Mouse (Mus musculus) forebrain, embryonic 12.5 days (tissue): Measurements from ENCODE around the gene Omp. TPM values are rescaled to one million over a fixed set of nuclear protein-coding genes. Genes with fewer than 3 reads are reported as not detected.

Source experiments
- ATAC-seq: fragments of 200-750 bp; cut with Nextera tagmentation; 2 replicates; pipeline ENCODE4 v1.8.0; 2017; ENCODE audit warnings: moderate TSS enrichment; ENCODE audit not compliant: low FRiP score
- H3K27ac ChIP-seq: fragments of 300-500 bp; sonication (generic); 2 replicates; pipeline ENCODE4 v1.5.1; 2016; ENCODE audit warnings: mild to moderate bottlenecking
- H3K27me3 ChIP-seq: fragments of 300-500 bp; sonication (generic); 2 replicates; pipeline ENCODE4 v1.6.1; 2016; ENCODE audit warnings: mild to moderate bottlenecking
- H3K36me3 ChIP-seq: fragments of 300-500 bp; sonication (generic); replicated peaks from 2 replicates; pipeline ENCODE4 v1.6.1; 2016; ENCODE audit warnings: mild to moderate bottlenecking
- H3K4me1 ChIP-seq: fragments of 300-500 bp; sonication (generic); 2 replicates; pipeline ENCODE4 v1.6.1; 2016
- H3K4me2 ChIP-seq: fragments of 300-500 bp; sonication (generic); 2 replicates; pipeline ENCODE4 v1.6.1; 2016; ENCODE audit warnings: mild to moderate bottlenecking, moderate library complexity
- H3K4me3 ChIP-seq: fragments of 300-500 bp; sonication (generic); replicated peaks from 2 replicates; pipeline ENCODE4 v1.5.1; 2016; ENCODE audit warnings: mild to moderate bottlenecking
- H3K9ac ChIP-seq: fragments of 300-500 bp; sonication (generic); 2 replicates; pipeline ENCODE4 v1.6.1; 2016; ENCODE audit warnings: mild to moderate bottlenecking
- H3K9me3 ChIP-seq: fragments of 300-500 bp; sonication (generic); 2 replicates; pipeline ENCODE4 v1.6.1; 2016
- WGBS: fragments of 180-500 bp; shearing (Covaris S2); methylation state at CpG from one replicate; pipeline ENCODE4 v1.1.7; 2016; 5-methylcytosine and 5-hydroxymethylcytosine counted together
- polyA plus RNA-seq: library from polyadenylated mRNA; unstranded; fragments of >200 nt; fragmentation: Nextera tagmentation; extraction: Ambion mirVana; gene quantifications from 2 replicates; pipeline ENCODE4 v1.2.1, GENCODE M21; 2016

Omp gene
- polyA plus RNA-seq, 1 experiment from 2014 or later = 0.45 TPM

DNA sequence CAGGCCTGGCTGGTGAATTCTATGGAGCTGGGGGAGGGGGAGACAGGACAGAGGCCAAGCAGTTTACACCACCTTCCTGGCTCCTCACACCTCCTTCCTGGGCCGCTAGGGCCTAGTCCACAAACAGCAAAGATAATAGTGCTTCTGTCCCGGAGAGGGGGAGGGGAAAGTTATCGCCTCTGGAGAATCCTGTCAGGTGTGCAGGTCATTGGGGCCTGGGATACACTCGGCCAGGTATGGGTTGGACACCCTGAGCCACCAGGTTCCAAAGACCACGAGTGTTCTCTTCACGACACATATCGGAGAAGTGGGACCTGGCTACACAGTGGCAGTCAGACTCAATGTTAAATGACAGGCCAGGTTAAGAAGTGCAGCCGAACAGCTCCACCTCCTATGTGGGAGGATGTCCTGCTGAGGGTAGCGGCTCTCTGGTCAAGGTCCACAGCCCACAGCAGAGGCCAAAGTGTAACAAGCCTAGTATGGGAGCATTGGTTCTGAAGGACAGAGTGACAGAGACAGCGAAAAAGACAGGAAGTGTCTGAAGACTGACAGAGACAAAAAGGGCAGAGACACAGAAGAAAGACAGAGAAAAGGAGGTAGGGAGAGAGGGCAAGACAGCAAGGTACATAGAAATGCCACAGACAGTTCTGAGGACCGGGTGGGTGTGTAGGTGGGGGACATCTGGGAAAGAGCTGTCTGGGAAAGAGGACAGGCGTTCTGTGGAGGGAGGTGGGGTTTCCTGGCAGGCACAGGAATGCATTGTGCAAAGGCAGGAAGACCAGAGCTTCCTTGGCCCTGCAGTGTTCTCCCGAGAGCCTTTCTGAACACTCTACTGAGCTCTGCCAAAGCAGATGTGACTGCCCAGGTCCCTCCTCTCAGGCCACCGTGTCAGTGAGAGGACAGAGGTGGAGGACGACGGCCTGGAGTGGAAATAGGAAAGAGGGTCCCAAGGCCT lies 40.5 kb downstream of the Omp start:
- Histone ChIP-seq H3K4me3 (no peak overlapping the region), H3K4me2 (no peak overlapping the region), H3K27me3 (0 out of 2 replicates have a peak, but pooled peaks cover under 1% of the 10 kb centered on the region), H3K36me3 (no peaks in the 10 kb centered on the region), H3K4me1 (peaks cover 9% of the 10 kb centered on the region), H3K9ac (no peak overlapping the region), H3K27ac (no peak overlapping the region), H3K9me3 (no peaks in the 10 kb centered on the region)
- no peak for ATAC-seq
- WGBS = 70% methylated on average over 16 of the region's 16 CpGs

DNA sequence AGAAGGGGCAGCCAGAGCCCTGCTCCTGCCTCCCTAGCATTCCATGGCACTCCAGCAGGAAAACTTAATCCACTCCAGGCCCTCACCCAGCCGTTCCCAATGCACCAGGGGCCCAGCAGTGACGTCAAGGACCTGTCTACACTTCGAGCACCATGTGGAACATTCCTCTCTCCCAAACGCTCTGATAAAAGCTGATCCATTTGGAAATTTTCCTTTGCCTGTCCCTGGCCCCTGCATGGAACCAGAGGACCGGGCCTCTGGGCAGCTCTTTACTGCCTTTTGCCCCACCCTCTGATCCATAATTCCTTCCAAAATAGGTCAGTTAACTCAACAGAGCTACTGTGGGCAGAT lies 41.4 kb downstream of the Omp start:
- Histone ChIP-seq H3K4me3 (no peak overlapping the region), H3K9ac (no peak overlapping the region), H3K4me1 (peaks cover 9% of the 10 kb centered on the region), H3K27me3 (no peaks in the 10 kb centered on the region), H3K27ac (no peak overlapping the region), H3K9me3 (no peaks in the 10 kb centered on the region), H3K4me2 (no peak overlapping the region), H3K36me3 (no peaks in the 10 kb centered on the region)
- WGBS = 82% methylated on average over 5 of the region's 5 CpGs
- ATAC-seq = no peak; the same call in 1 of the 2 replicates

DNA sequence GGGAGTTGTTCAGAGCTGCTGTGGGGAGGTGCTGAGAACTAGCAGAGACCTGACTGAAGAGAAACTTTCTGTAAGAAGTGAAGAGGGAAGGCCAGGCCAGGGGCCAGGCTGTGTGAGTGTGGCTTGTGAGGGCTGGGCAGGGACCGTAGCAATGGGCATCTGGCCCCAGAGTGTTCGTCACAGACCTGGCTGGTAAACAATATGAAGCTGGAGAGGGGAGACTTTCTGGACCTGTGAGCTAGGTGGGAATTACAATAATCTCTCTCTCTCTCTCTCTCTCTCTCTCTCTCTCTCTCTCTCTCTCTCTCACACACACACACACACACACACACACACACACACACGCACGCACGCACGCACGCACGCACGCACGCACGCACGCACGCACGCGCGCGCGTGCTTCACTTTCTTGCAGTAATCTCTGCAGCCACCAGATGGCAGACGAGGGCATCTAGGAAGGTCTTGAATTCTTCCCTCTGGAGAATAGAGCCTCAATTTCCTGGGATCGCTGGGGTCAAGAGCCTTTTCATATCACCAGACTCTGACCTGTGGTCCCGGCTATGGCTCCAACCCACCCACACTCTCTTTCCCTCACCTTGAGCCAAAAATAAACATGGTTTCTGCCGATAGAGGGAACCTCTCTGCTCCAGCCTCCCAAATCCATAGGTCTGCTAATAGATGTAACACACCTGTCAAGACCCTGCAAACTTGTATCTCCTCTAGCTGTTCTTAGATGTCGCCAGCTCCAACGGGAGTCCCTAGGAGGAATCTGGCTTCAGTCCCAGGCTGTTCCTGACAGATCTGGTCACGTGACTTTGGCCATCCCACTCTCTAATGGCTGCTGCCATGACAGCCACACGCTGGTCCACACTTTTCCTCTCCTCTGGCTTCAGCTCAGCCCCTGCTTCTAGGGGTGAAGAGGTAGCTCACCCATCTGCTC lies 42.0 kb downstream of the Omp start:
- Histone ChIP-seq H3K4me2 (peak overlapping the region; percentile 51), H3K4me3 (peak overlapping the region; percentile 30), H3K9me3 (no peaks in the 10 kb centered on the region), H3K27me3 (no peaks in the 10 kb centered on the region), H3K27ac (no peak overlapping the region), H3K4me1 (peaks cover 9% of the 10 kb centered on the region), H3K9ac (peak overlapping the region; percentile 51; the same call in 1 of the 2 replicates), H3K36me3 (no peaks in the 10 kb centered on the region)
- ATAC-seq = peak; percentile 81
- WGBS = 18% methylated on average over 22 of the region's 26 CpGs

DNA sequence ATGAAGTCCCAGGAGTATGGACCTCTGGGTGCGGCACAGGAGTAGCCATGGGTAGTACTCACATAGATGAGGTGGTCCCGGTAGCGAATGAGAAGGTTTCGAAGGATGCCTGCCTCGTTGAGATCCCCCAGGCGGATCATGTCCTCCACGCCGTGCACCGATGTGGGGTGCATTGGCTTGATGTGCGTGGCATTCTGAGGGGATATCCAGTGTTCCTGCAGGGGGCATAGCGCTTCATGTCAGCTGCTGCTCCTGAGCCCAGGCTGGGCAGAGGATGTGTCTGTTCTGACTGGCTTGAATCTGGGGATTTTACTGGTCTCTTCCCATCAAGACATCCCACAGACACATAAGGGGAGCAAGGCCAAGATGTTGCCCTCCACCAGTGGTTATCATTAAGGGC lies 42.8 kb downstream of the Omp start:
- Histone ChIP-seq H3K27me3 (no peaks in the 10 kb centered on the region), H3K9me3 (no peaks in the 10 kb centered on the region), H3K27ac (no peak overlapping the region), H3K4me1 (peaks cover 9% of the 10 kb centered on the region), H3K9ac (peak overlapping the region; percentile 51; the same call in 1 of the 2 replicates), H3K4me2 (peak overlapping the region; percentile 51; the same call in 1 of the 2 replicates), H3K36me3 (peaks cover 1% of the 10 kb centered on the region; the same call in 1 of the 2 replicates), H3K4me3 (peak overlapping the region; percentile 30; the same call in 1 of the 2 replicates)
- peak; percentile 21 for ATAC-seq
- 94% methylated on average over 11 of the region's 11 CpGs for WGBS

DNA sequence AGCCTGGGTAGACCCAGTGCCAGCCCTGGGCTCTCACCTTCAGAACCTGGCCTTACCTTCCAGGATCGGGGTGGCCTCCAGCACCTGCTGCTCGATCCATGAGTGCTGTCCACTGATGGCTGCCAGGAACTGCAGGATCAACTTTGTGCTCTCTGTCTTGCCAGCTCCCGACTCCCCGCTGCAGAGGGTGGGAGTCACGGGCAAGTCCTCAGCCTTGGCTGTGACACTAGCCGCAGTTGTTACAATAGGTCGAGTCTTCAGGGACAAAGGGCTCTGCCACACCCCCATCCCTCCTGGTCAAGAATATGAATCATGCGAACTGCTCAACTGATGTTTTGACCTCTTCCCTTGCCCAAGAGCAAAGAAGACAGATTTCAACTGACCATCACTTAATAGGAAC lies 47.7 kb downstream of the Omp start:
- no peaks in the 10 kb centered on the region for H3K27me3 ChIP-seq
- H3K4me2 ChIP-seq = no peak overlapping the region
- no peak overlapping the region for H3K27ac ChIP-seq
- peaks cover 11% of the 10 kb centered on the region for H3K36me3 ChIP-seq
- peaks cover 4% of the 10 kb centered on the region; the same call in 1 of the 2 replicates for H3K4me1 ChIP-seq
- 90% methylated on average over 8 of the region's 8 CpGs for WGBS
- no peak for ATAC-seq
- H3K4me3 ChIP-seq = no peak overlapping the region
- no peaks in the 10 kb centered on the region for H3K9me3 ChIP-seq
- H3K9ac ChIP-seq = no peak overlapping the region

DNA sequence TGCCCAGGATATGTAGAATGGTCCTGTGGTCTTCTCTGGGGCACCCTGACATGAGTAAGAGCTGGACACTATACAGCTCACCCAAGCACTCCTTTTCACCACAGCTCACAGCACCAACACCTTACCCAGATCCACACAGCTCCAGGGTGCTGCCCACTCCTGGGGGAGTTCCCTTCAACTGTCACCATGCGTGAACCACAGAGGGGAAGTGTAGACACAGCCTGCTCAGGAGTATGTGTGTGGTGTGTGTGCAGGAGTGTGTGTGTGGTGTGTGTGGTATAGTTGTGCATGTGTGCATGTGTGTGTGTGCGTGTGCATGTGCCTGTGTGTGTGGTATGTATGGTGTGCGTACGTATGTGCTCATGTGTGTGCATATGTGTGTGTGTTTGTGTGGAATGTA lies 49.5 kb downstream of the Omp start:
- no peak for ATAC-seq
- Histone ChIP-seq H3K36me3 (peaks cover 11% of the 10 kb centered on the region), H3K4me1 (no peaks in the 10 kb centered on the region), H3K9me3 (no peaks in the 10 kb centered on the region), H3K4me3 (no peak overlapping the region), H3K27me3 (no peaks in the 10 kb centered on the region), H3K9ac (no peak overlapping the region), H3K27ac (no peak overlapping the region), H3K4me2 (no peak overlapping the region)
- WGBS = 95% methylated on average over 4 of the region's 4 CpGs

Other genes starting within 250 kb of the Omp start
- gene Gdpd4, start 225.5 kb downstream of the Omp start, polyA plus RNA-seq = not detected in 2 replicates
- gene Myo7a, start 26.0 kb downstream of the Omp start, polyA plus RNA-seq = 18.9 and 19.4 TPM in 2 replicates
- gene Capn5, start 32.8 kb upstream of the Omp start, polyA plus RNA-seq = 8.3 and 9.3 TPM in 2 replicates
- gene B3gnt6, start 54.0 kb upstream of the Omp start, polyA plus RNA-seq = 0.13 and 0.15 TPM in 2 replicates
- gene Acer3, start 175.7 kb upstream of the Omp start, polyA plus RNA-seq = 10.6 and 11.7 TPM in 2 replicates
- gene Tsku, start 215.8 kb upstream of the Omp start, polyA plus RNA-seq = 6.5 and 7.7 TPM in 2 replicates